15 mouse cellular contexts compared by ENCODE assay signal in genomic region chr6:31284390-31284789, GRCm38 (mm10).
DNase-seq lines count a peak whose midpoint lies in the region; TF ChIP-seq lines count a peak whose summit lies in the region.
"Had no signal": no experiment of that assay in that cellular context is flagged by ENCODE, and none has a peak within 500 bp of the region (broad histone marks: within the 10 kb centered on the region; RNA-seq: fewer than 3 reads in every experiment).

No protein-coding gene starts in this region.

- 75% methylated on average over 10 of the region's 10 CpGs for WGBS in kidney, adult 2 months

- TF ChIP-seq POLR2A in cortical plate, adult 2 months (IDR thresholded peaks at IDR 0.05; ENCODE audit: extremely low read depth, insufficient read depth, low read length) = no peak
- no peak for TF ChIP-seq POLR2A in kidney, adult 2 months (IDR thresholded peaks at IDR 0.05; ENCODE audit: low read depth, low read length)

- no peak for TF ChIP-seq CTCF in cortical plate, adult 2 months (IDR thresholded peaks at IDR 0.05; ENCODE audit: extremely low read depth, insufficient read depth, low read length)
- TF ChIP-seq CTCF in kidney, adult 2 months (conservative IDR thresholded peaks at IDR 0.05; ENCODE audit: insufficient read depth, insufficient read length, low read depth, low read length) = no peak

- H3K36me3 ChIP-seq in splenic B cell, adult 2 months (ENCODE audit: control insufficient read depth, insufficient read depth, low read length, poor library complexity, severe bottlenecking) = no peaks in the 10 kb centered on the region
- no peaks in the 10 kb centered on the region for H3K36me3 ChIP-seq in kidney, adult 2 months (ENCODE audit: control insufficient read depth, insufficient read depth, low read length)
- H3K36me3 ChIP-seq: forebrain, embryonic 10.5 days; midbrain, embryonic 12.5 days; neural tube, embryonic 13.5 days; stomach, embryonic 15.5 days had no signal

- peak; percentile 50 for DNase-seq in gastrocnemius, adult 18-20 months (ENCODE audit: low spot score)
- DNase-seq in gastrocnemius, postnatal 4 days (ENCODE audit: low spot score in 2 of 2) = no peak
- peak; percentile 35 for DNase-seq in lung, postnatal 25 days (ENCODE audit: low spot score)
- DNase-seq in lung, postnatal 4 days = no peak
- DNase-seq in splenic B cell, adult 2 months (ENCODE audit: low read depth, low spot score) = peak; percentile 32
- DNase-seq in kidney, adult 2 months = no peak
- no peak for DNase-seq in spleen, postnatal 10 days (ENCODE audit: low spot score in 2 of 2)
- DNase-seq: adrenal gland, postnatal 25 days; liver had no signal

- peaks cover 15% of the 10 kb centered on the region for H3K4me1 ChIP-seq in cortical plate, adult 2 months (ENCODE audit: control insufficient read depth, insufficient read depth, low read length)
- peaks cover 4% of the 10 kb centered on the region; the same call in 1 of the 2 replicates for H3K4me1 ChIP-seq in kidney, adult 2 months (ENCODE audit: control insufficient read depth, insufficient read depth, low read length)

- no peak overlapping the region for H3K4me3 ChIP-seq in cortical plate, adult 2 months (ENCODE audit: insufficient read depth, low read length)
- no peak overlapping the region for H3K4me3 ChIP-seq in kidney, adult 2 months (ENCODE audit: insufficient read depth, low read depth, low read length)
- H3K4me3 ChIP-seq: forebrain, embryonic 10.5 days; midbrain, embryonic 12.5 days; neural tube, embryonic 13.5 days; stomach, embryonic 15.5 days had no signal

- H3K27ac ChIP-seq in cortical plate, adult 2 months (ENCODE audit: insufficient read depth, low read length) = peak overlapping the region; percentile 3
- H3K27ac ChIP-seq in kidney, adult 2 months (ENCODE audit: insufficient read depth, low read depth, low read length) = no peak overlapping the region
- H3K27ac ChIP-seq: kidney, postnatal 0 days; midbrain, embryonic 12.5 days; neural tube, embryonic 13.5 days; stomach, embryonic 15.5 days had no signal

- H3K27me3 ChIP-seq in splenic B cell, adult 2 months (ENCODE audit: control insufficient read depth, insufficient read depth, low read length, poor library complexity, severe bottlenecking) = no peaks in the 10 kb centered on the region
- H3K27me3 ChIP-seq in kidney, adult 2 months (replicated peaks; ENCODE audit: control insufficient read depth, insufficient read depth, low read length) = no peaks in the 10 kb centered on the region
- H3K27me3 ChIP-seq: midbrain, embryonic 12.5 days; neural tube, embryonic 13.5 days; stomach, embryonic 15.5 days had no signal

Comparison
In these comparisons a context has a peak if more than half of its experiments do, and no peak if none do; other contexts are left out.
1. DNase-seq: peak in gastrocnemius, adult 18-20 months (single experiment), lung, postnatal 25 days (single experiment) and splenic B cell, adult 2 months (single experiment); none in gastrocnemius, postnatal 4 days (0 of 2), lung, postnatal 4 days (0 of 2), kidney, adult 2 months (single experiment) and spleen, postnatal 10 days (0 of 2).